In genomic region chr2:127749376-127749775, GRCm38 (mm10) we compare ENCODE assay signal across 23 mouse cellular contexts. TPM values are rescaled to one million over a fixed set of nuclear protein-coding genes. Genes with fewer than 3 reads are reported as not detected.
DNase-seq lines count a peak whose midpoint lies in the region; ATAC-seq and TF ChIP-seq lines count a peak whose summit lies in the region.
"Had no signal": no experiment of that assay in that cellular context is flagged by ENCODE, and none has a peak within 500 bp of the region (broad histone marks: within the 10 kb centered on the region; RNA-seq: fewer than 3 reads in every experiment).

No protein-coding gene starts in this region.

- no peaks in the 10 kb centered on the region for H3K27me3 ChIP-seq in heart, postnatal 0 days (ENCODE audit: control insufficient read depth, insufficient read depth, low read length)
- H3K27me3 ChIP-seq in myocyte (ENCODE audit: control insufficient read depth, insufficient read depth, insufficient read length), result no peaks in the 10 kb centered on the region
- no peaks in the 10 kb centered on the region for H3K27me3 ChIP-seq in thymus, adult 2 months (ENCODE audit: control insufficient read depth, insufficient read depth, low read length)
- H3K27me3 ChIP-seq: heart, embryonic 15.5 days; hindbrain, embryonic 15.5 days had no signal

- peak; percentile 74 for DNase-seq in adrenal gland, adult 2 months
- DNase-seq in adrenal gland, adult 8-10 months, result no peak
- peak; percentile 1 for DNase-seq in heart, postnatal 0 days (ENCODE audit: low spot score)
- no peak for DNase-seq in heart, postnatal 4 days
- DNase-seq in MN1 (ENCODE audit: low spot score), result peak; percentile 14
- DNase-seq in thymus, adult 2 months, result no peak
- DNase-seq: B cell, adult 2 months; cerebellum, adult 2 months; cerebellum, postnatal 10 days; gastrocnemius, adult 2 months; gastrocnemius, postnatal 36 days; heart, adult 2 months; kidney, adult 9 months had no signal

- no peak for TF ChIP-seq CTCF in heart, postnatal 0 days (IDR thresholded peaks at IDR 0.05; ENCODE audit: low read depth)
- no peak for TF ChIP-seq CTCF in thymus, adult 2 months (IDR thresholded peaks at IDR 0.05; ENCODE audit: borderline replicate concordance, control insufficient read depth, extremely low read depth, insufficient read depth, low read length, poor library complexity)

- no peak overlapping the region for H3K27ac ChIP-seq in heart, postnatal 0 days (ENCODE audit: low read depth)
- H3K27ac ChIP-seq in thymus, adult 2 months (ENCODE audit: control insufficient read depth, insufficient read depth, low read length), result no peak overlapping the region
- H3K27ac ChIP-seq: embryonic facial prominence, embryonic 10.5 days; gastrocnemius, adult 2 months; heart, adult 2 months; heart, embryonic 15.5 days; hindbrain, embryonic 15.5 days had no signal

- H3K9ac ChIP-seq in heart, postnatal 0 days (replicated peaks; ENCODE audit: low read depth, low read length), result no peak overlapping the region
- H3K9ac ChIP-seq: heart, embryonic 15.5 days; hindbrain, embryonic 15.5 days had no signal

- no peak for ATAC-seq in heart, postnatal 0 days (ENCODE audit: insufficient read depth, low read depth)
- no peak for ATAC-seq in megakaryocyte-erythroid progenitor cell, adult 5-6 weeks (replicated peaks; ENCODE audit: low FRiP score, low TSS enrichment, poor library complexity, severe bottlenecking)
- ATAC-seq: CD4-positive, CD25-positive, alpha-beta regulatory T cell, adult 4 months; forebrain, embryonic 14.5 days; intestine, embryonic 16.5 days had no signal

- no peaks in the 10 kb centered on the region for H3K9me3 ChIP-seq in heart, postnatal 0 days (replicated peaks; ENCODE audit: control insufficient read depth, low read length)
- H3K9me3 ChIP-seq: embryonic facial prominence, embryonic 10.5 days; G1E; heart, embryonic 15.5 days; hindbrain, embryonic 15.5 days had no signal

- 0 out of 2 replicates have a peak, but pooled peaks cover 3% of the 10 kb centered on the region for H3K4me1 ChIP-seq in heart, postnatal 0 days (ENCODE audit: control insufficient read depth, insufficient read depth)
- H3K4me1 ChIP-seq in thymus, adult 2 months (replicated peaks; ENCODE audit: control insufficient read depth, insufficient read depth, low read length), result no peaks in the 10 kb centered on the region
- H3K4me1 ChIP-seq: heart, embryonic 15.5 days; hindbrain, embryonic 15.5 days had no signal

- TF ChIP-seq EP300 in heart, postnatal 0 days (IDR thresholded peaks at IDR 0.05; ENCODE audit: low read depth), result no peak

- no peak overlapping the region for H3K4me3 ChIP-seq in heart, postnatal 0 days (ENCODE audit: low read depth, low read length)
- no peak overlapping the region for H3K4me3 ChIP-seq in myocyte
- H3K4me3 ChIP-seq in thymus, adult 2 months (ENCODE audit: control insufficient read depth, insufficient read depth, low read length), result no peak overlapping the region
- H3K4me3 ChIP-seq: embryonic facial prominence, embryonic 10.5 days; gastrocnemius, adult 2 months; heart, adult 2 months; heart, embryonic 15.5 days; hindbrain, embryonic 15.5 days had no signal

- no peaks in the 10 kb centered on the region; the same call in 1 of the 2 replicates for H3K36me3 ChIP-seq in heart, postnatal 0 days (replicated peaks; ENCODE audit: control insufficient read depth, insufficient read depth, low read length)
- no peaks in the 10 kb centered on the region for H3K36me3 ChIP-seq in myocyte (ENCODE audit: control insufficient read depth, insufficient read depth)
- H3K36me3 ChIP-seq in thymus, adult 2 months (ENCODE audit: control insufficient read depth, insufficient read depth, low read length), result no peaks in the 10 kb centered on the region
- H3K36me3 ChIP-seq: G1E; heart, embryonic 15.5 days had no signal

- no peak overlapping the region for H3ac ChIP-seq in myocyte (ENCODE audit: control insufficient read depth, insufficient read length)

- no peak for TF ChIP-seq POLR2A in myocyte (IDR thresholded peaks at IDR 0.05; ENCODE audit: insufficient read length, low read depth)
- no peak for TF ChIP-seq POLR2A in thymus, adult 2 months (IDR thresholded peaks at IDR 0.05; ENCODE audit: control insufficient read depth, extremely low read depth, insufficient read depth, low read length, poor library complexity)

- no peak overlapping the region for H3K4me2 ChIP-seq in heart, postnatal 0 days (ENCODE audit: low read depth, low read length)
- peak overlapping the region; percentile 30 for H3K4me2 ChIP-seq in myocyte (ENCODE audit: low read depth)
- H3K4me2 ChIP-seq: heart, embryonic 11.5 days; heart, embryonic 15.5 days; hindbrain, embryonic 15.5 days had no signal

- WGBS in heart, postnatal 0 days, result 22% methylated on average over 1 of the region's 1 CpGs
- WGBS in thymus, adult 2 months, result 61% methylated on average over 1 of the region's 1 CpGs

- no peaks in the 10 kb centered on the region for H3K79me2 ChIP-seq in myocyte (ENCODE audit: control insufficient read depth, insufficient read depth)

TF ChIP-seq in myocyte, 11 proteins besides CTCF, POLR2A, EP300 and RAD21:
- TF ChIP-seq REST (IDR thresholded peaks at IDR 0.05; ENCODE audit: insufficient read depth, insufficient read length), result no peak
- TF ChIP-seq E2F4 (IDR thresholded peaks at IDR 0.05; ENCODE audit: insufficient read depth), result no peak
- no peak for TF ChIP-seq MYOD1 (IDR thresholded peaks at IDR 0.05; ENCODE audit: control insufficient read depth in 1 of 3, insufficient read length in 2 of 3, low read depth in 2 of 3)
- no peak for TF ChIP-seq CEBPB (IDR thresholded peaks at IDR 0.05; ENCODE audit: insufficient read depth, poor library complexity, severe bottlenecking)
- TF ChIP-seq POLR2AphosphoS2 (IDR thresholded peaks at IDR 0.05; ENCODE audit: insufficient read length, low read depth), result no peak
- TF ChIP-seq SRF (IDR thresholded peaks at IDR 0.05; ENCODE audit: control insufficient read depth, insufficient read length, low read depth), result no peak
- TF ChIP-seq MYOG (IDR thresholded peaks at IDR 0.05; ENCODE audit: control insufficient read depth in 1 of 3, insufficient read depth in 1 of 3, insufficient read length in 2 of 3, low read depth in 2 of 3), result no peak
- no peak for TF ChIP-seq TCF12 (IDR thresholded peaks at IDR 0.05; ENCODE audit: insufficient read depth, poor library complexity, severe bottlenecking)
- TF ChIP-seq USF1 (IDR thresholded peaks at IDR 0.05; ENCODE audit: low read depth), result no peak
- TF ChIP-seq MAX (IDR thresholded peaks at IDR 0.05; ENCODE audit: low read depth), result no peak
- no peak for TF ChIP-seq TCF3 (IDR thresholded peaks at IDR 0.05; ENCODE audit: insufficient read length, low read depth)
TF ChIP-seq in myocyte: peak in this region for 0.

RNA-seq across cellular contexts. Expression of gene Mall, which starts 19.6 kb away (rescaled TPM):
- 1 to 10 TPM; 1.8 to 2.0 TPM for total RNA-seq in adrenal gland, adult 2 months (2021)
- polyA plus RNA-seq in adrenal gland, adult 2 months (2012; rRNA removed), result 1.9 and 4.6 TPM in 2 replicates
- total RNA-seq in adrenal gland, adult 8-10 months (2022), result under 1 TPM; 0.66 to 0.90 (median 0.89) TPM
- 13.0 and 17.6 TPM in 2 replicates for total RNA-seq in heart, postnatal 0 days (2014; rRNA removed; ENCODE audit: low replicate concordance)
- 7.0 and 7.4 TPM in 2 replicates for polyA plus RNA-seq in heart, postnatal 0 days (2015; fragmentation: Nextera tagmentation; extraction: Ambion mirVana)
- 10 to 100 TPM; 15.5 to 17.0 TPM for total RNA-seq in heart, postnatal 4 days (2021)
- not detected for polyA plus RNA-seq in myocyte (2012; fragmentation: generic; extraction: Trizol)
- 7.4 and 8.1 TPM in 2 replicates for polyA plus RNA-seq in thymus, adult 2 months (2012; rRNA removed)
- not detected in 2 replicates for total RNA-seq in megakaryocyte-erythroid progenitor cell, adult 5-6 weeks (2014; fragmentation: Nextera tagmentation)
- total RNA-seq in megakaryocyte-erythroid progenitor cell, adult 5-6 weeks (2017), result not detected in 2 replicates
- total RNA-seq: G1E had no signal
- polyA plus RNA-seq: CD4-positive, CD25-positive, alpha-beta regulatory T cell, adult 4 months; G1E had no signal

RNA-seq across cellular contexts. Expression of gene Nphp1, which starts 39.3 kb away (rescaled TPM):
- 10 to 100 TPM; 21.1 to 25.7 TPM for total RNA-seq in adrenal gland, adult 2 months (2021)
- 4.9 and 5.6 TPM in 2 replicates for polyA plus RNA-seq in adrenal gland, adult 2 months (2012; rRNA removed)
- 10 to 100 TPM; 16.8 to 35.0 (median 24.4) TPM for total RNA-seq in adrenal gland, adult 8-10 months (2022)
- 6.7 and 8.9 TPM in 2 replicates for total RNA-seq in heart, postnatal 0 days (2014; rRNA removed; ENCODE audit: low replicate concordance)
- polyA plus RNA-seq in heart, postnatal 0 days (2015; fragmentation: Nextera tagmentation; extraction: Ambion mirVana), result 17.2 and 21.3 TPM in 2 replicates
- 10 to 100 TPM; 13.9 to 14.2 TPM for total RNA-seq in heart, postnatal 4 days (2021)
- polyA plus RNA-seq in myocyte (2012; fragmentation: generic; extraction: Trizol), result 17.5 TPM
- 5.5 and 5.6 TPM in 2 replicates for polyA plus RNA-seq in thymus, adult 2 months (2012; rRNA removed)
- 19.2 and 19.3 TPM in 2 replicates for total RNA-seq in megakaryocyte-erythroid progenitor cell, adult 5-6 weeks (2014; fragmentation: Nextera tagmentation)
- 24.4 and 26.4 TPM in 2 replicates for total RNA-seq in megakaryocyte-erythroid progenitor cell, adult 5-6 weeks (2017)

RNA-seq across cellular contexts. Expression of gene Mtln, which starts 42.9 kb away (rescaled TPM):
- 100 to 1,000 TPM in 1 of 2 experiments, 10 to 100 TPM in 1; 84.2 to 104 TPM for total RNA-seq in adrenal gland, adult 2 months (2021)
- 78.5 and 116 TPM in 2 replicates for polyA plus RNA-seq in adrenal gland, adult 2 months (2012; rRNA removed)
- total RNA-seq in adrenal gland, adult 8-10 months (2022), result 100 to 1,000 TPM in 1 of 4 experiments, 10 to 100 TPM in 3; 59.5 to 127 (median 77.8) TPM
- 4.6 and 13.3 TPM in 2 replicates for total RNA-seq in heart, postnatal 0 days (2014; rRNA removed; ENCODE audit: low replicate concordance)
- 63.3 and 65.0 TPM in 2 replicates for polyA plus RNA-seq in heart, postnatal 0 days (2015; fragmentation: Nextera tagmentation; extraction: Ambion mirVana)
- total RNA-seq in heart, postnatal 4 days (2021), result 10 to 100 TPM; 30.3 to 30.5 TPM
- polyA plus RNA-seq in myocyte (2012; fragmentation: generic; extraction: Trizol), result 67.6 TPM
- polyA plus RNA-seq in thymus, adult 2 months (2012; rRNA removed), result 41.9 and 55.4 TPM in 2 replicates
- 30.9 and 33.7 TPM in 2 replicates for total RNA-seq in megakaryocyte-erythroid progenitor cell, adult 5-6 weeks (2014; fragmentation: Nextera tagmentation)
- 50.0 and 59.6 TPM in 2 replicates for total RNA-seq in megakaryocyte-erythroid progenitor cell, adult 5-6 weeks (2017)

Comparison
In these comparisons a context has a peak if more than half of its experiments do, and no peak if none do; other contexts are left out.
1. DNase-seq: peak in adrenal gland, adult 2 months (single experiment), heart, postnatal 0 days (single experiment) and MN1 (single experiment); none in adrenal gland, adult 8-10 months (single experiment), heart, postnatal 4 days (single experiment) and thymus, adult 2 months (single experiment).